Mouse (Mus musculus) embryo, embryonic 10 days (tissue): Measurements from ENCODE around the gene Stoml1.
A peak's percentile ranks its signal among the peaks of the same experiment; 100 is the strongest.

Experiments
- DNase-seq: peaks from one replicate; pipeline ENCODE4 v3.0.0-alpha.2; 2015; ENCODE audit warnings: low spot score

The Stoml1 gene

GRCm38 (mm10) chr9:58272068-58272541 is 19.1 kb downstream of the Stoml1 start:
- DNase-seq, result no peak

- DNase-seq, result no peak
These were observed 19.9 kb downstream of the Stoml1 start for GRCm38 (mm10) chr9:58272855-58273254.

GRCm38 (mm10) chr9:58274101-58274604 is 21.2 kb downstream of the Stoml1 start:
- DNase-seq, result no peak

GRCm38 (mm10) chr9:58274626-58275025 is 21.7 kb downstream of the Stoml1 start:
- no peak for DNase-seq

- peak; percentile 33 for DNase-seq
These were observed 22.3 kb downstream of the Stoml1 start for GRCm38 (mm10) chr9:58275115-58275774.

- no peak for DNase-seq
These were observed 22.8 kb downstream of the Stoml1 start for GRCm38 (mm10) chr9:58275797-58276196.

- DNase-seq, result no peak
These were observed 23.4 kb downstream of the Stoml1 start for GRCm38 (mm10) chr9:58276346-58276745.

GRCm38 (mm10) chr9:58278313-58278712 is 25.3 kb downstream of the Stoml1 start:
- no peak for DNase-seq

- no peak for DNase-seq
These were observed 26.1 kb downstream of the Stoml1 start for GRCm38 (mm10) chr9:58278821-58279723.

GRCm38 (mm10) chr9:58279780-58280179 is 26.8 kb downstream of the Stoml1 start:
- DNase-seq, result no peak

GRCm38 (mm10) chr9:58280259-58281109 is 27.5 kb downstream of the Stoml1 start:
- DNase-seq, result peak; percentile 89

- peak; percentile 51 for DNase-seq
These were observed 28.6 kb downstream of the Stoml1 start for GRCm38 (mm10) chr9:58281597-58281996.

- DNase-seq, result no peak
These were observed 30.5 kb downstream of the Stoml1 start for GRCm38 (mm10) chr9:58283431-58283830.

GRCm38 (mm10) chr9:58289090-58289489 is 36.1 kb downstream of the Stoml1 start:
- DNase-seq, result no peak

- no peak for DNase-seq
These were observed 36.9 kb downstream of the Stoml1 start for GRCm38 (mm10) chr9:58289901-58290300.

GRCm38 (mm10) chr9:58294527-58294926 is 41.6 kb downstream of the Stoml1 start:
- DNase-seq, result no peak

GRCm38 (mm10) chr9:58295345-58295744 is 42.4 kb downstream of the Stoml1 start:
- DNase-seq, result no peak

GRCm38 (mm10) chr9:58295766-58296361 is 42.9 kb downstream of the Stoml1 start:
- DNase-seq, result peak; percentile 61

- DNase-seq, result no peak
These were observed 44.1 kb downstream of the Stoml1 start for GRCm38 (mm10) chr9:58297065-58297464.

- no peak for DNase-seq
These were observed 45.1 kb downstream of the Stoml1 start for GRCm38 (mm10) chr9:58297961-58298477.

- no peak for DNase-seq
These were observed 46.4 kb downstream of the Stoml1 start for GRCm38 (mm10) chr9:58299356-58299799.
